Mouse (Mus musculus) gastrocnemius, adult 8-10 months (tissue): Measurements from ENCODE around the gene Fbxo28. TPM values are rescaled to one million over a fixed set of nuclear protein-coding genes. Genes with fewer than 3 reads are reported as not detected.

Experiments used
- DNase-seq, 2 experiments: peaks; one replicate each; pipeline ENCODE4 v3.0.0; 2022; ENCODE audit warnings: low spot score in 2 of 2
- total RNA-seq, 4 experiments: library from RNA; stranded (reverse); gene quantifications; 2 replicates each; pipeline ENCODE4 v1.2.4; 2022

Gene Fbxo28
- total RNA-seq = 10 to 100 TPM; 17.2 to 21.0 (median 19.1) TPM

GRCm38 (mm10) chr1:182340821-182341781 is at the start of gene Fbxo28:
Gene Fbxo28 (minus strand): TSS chr1:182341629.
- DNase-seq = peak; percentile 68 to 79

DNA sequence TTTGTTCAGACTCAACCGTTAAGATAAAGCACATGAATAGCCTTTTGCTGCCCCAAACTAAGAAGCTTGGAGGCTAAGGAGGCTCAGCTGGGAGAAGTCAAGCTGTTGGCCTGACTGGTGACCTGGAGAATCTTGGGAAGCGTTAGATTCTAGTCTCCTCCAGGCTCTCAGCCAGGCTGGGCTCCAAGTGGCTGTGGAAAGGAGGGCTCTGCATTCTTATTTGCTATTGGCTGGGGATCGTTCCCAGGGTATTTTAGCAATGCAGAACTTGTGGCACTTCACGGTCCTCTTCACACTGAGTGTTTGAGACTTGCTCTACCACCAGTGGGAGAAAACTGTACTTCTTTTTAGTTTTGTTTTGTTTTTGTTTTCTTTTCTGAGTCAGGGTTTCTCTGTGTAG is 47.3 kb upstream of the Fbxo28 start:
- no peak for DNase-seq

GRCm38 (mm10) chr1:182386449-182386848 is 45.0 kb upstream of the Fbxo28 start:
- peak in 1 of 2 experiments; percentile 13 for DNase-seq

- DNase-seq = peak; percentile 41 to 55
These were observed 41.7 kb upstream of the Fbxo28 start for GRCm38 (mm10) chr1:182383096-182383495.

DNA sequence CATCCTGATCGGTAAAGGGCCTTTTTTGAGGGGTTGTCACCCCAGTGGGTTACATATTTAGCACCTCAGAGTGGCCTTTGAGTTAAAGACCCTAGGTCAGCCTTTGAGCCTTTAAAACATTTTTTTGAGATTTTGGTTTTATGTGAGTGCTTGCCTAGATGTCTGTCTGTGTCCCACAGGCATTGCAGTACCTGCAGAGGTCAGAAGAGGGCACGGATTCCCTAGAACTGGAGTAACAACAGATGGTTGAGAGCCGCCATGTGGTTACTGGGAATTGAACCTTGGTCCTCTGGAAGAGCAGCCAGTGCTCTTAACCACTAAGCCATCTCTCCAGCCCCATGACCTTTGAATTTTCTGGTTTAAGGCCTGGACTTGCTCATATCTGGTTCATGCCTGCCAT is 39.9 kb upstream of the Fbxo28 start:
- DNase-seq = no peak

DNA sequence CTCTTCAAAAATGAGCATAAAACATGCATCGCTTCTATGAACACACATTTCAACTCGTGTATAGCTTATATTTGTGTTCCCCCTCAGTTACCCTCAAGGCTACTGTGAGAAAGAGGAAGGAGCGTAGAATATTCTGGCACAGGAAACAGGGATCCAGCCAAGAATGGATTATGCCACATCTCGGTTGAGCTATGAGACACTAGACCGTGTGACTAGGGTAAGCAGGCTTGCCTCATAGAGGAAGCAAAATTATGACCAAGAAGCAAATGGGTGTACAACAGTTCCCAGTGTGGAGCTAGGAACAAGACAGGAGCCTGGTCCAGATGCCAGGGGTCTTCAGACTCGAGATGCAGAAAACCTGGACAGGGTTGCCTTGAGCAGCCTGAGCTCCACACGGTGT is 39.3 kb upstream of the Fbxo28 start:
- no peak for DNase-seq

GRCm38 (mm10) chr1:182378876-182379275 is 37.4 kb upstream of the Fbxo28 start:
- DNase-seq = no peak

GRCm38 (mm10) chr1:182378205-182378835 is 36.9 kb upstream of the Fbxo28 start:
- no peak for DNase-seq

DNA sequence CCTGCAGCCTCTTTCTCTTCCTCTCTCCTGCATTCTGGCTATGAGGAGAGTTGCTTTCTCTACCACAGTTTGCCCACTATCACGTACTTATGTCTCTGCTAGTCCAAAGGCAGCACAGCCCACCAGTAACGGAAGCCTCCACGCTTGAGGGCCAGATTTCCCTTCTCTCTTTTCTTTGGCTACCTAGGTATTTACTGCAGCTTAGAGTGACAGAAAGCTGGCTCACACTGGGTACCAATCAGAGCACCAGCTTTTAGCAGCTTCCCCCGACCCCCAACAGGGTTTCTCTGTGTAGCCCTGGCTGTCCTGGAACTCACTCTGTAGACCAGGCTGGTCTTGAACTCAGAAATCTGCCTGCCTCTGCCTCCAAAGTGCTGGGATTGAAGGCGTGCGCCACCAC is 36.1 kb upstream of the Fbxo28 start:
- no peak for DNase-seq

DNA sequence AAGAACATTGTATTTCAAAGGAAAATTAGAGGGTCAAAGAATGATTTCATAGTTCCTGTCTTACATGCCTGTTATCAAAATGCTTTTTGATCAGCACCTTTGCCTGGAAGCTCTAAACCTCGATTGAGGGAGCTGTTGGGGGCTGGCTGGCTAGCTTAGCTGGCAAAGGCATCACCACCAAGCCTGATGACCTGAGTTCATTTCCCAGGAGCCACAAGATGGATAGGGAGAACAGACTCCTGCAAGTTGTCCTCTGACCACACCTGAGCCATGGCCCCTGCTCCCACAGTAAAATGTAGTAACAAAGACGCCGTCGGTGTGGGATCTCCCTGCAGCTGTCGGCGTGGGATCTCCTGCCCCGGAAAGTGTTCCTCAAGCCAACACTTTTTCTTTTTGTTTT is 35.4 kb upstream of the Fbxo28 start:
- DNase-seq = no peak

DNA sequence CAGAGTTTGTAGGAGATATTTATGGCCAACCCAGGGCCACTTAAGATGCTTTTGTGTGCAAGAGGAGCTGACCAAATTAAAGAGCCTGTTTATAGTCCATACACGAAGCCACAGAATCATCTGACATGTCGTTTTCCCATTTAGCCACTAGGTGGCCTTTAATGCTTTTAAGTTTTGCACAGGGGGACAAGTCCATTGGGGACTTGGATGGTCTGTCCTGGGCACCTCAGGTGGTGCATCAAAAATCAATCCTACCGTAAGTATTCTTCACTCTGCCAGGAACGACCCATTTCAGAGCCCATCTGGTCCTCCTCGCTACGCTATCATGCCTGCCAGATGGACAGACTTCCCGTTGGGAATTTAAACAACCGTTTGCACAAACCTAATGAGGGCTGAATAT is 34.8 kb upstream of the Fbxo28 start:
- no peak for DNase-seq

DNA sequence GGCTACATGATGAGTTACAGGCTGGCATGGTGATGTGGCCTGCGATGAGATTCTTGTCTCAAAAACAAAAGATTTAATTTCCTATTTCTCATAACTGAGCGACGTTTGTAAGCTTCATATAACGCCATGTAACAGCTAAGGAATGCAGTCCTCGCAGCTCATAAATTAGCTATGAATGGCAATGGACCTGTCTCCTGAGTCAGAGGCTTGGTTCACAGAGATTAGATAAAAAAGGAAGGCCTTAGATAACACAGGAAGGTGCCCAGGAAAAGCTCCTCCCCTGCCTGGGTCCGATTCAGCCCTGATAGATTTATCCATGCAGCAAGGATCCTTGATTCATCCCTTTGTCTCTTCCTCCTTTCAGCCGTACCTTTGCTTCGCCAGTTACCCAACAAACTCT is 30.5 kb upstream of the Fbxo28 start:
- DNase-seq = no peak

DNA sequence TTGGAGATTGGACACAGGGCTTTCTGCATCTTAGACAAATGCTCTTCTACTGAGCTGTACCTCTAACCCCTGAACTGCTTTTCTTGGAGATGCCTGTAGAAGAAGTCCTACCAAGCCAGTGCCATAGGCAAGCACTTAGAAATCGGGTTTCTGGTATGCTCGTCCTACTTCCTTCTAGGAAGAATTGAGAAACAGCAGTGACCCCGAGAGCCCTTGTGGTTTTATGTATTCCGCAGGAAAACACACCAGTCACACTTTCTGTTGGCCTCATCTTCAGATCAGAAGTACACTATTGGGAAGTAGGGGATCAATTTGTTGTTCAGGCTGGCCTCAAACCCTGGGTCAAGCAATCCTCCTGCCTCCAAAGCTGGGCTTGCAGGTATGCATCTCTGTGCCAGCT is 28.0 kb upstream of the Fbxo28 start:
- DNase-seq = no peak

GRCm38 (mm10) chr1:182368782-182369181 is 27.4 kb upstream of the Fbxo28 start:
- no peak for DNase-seq

- DNase-seq = no peak
These were observed 26.9 kb upstream of the Fbxo28 start for GRCm38 (mm10) chr1:182368309-182368708.

GRCm38 (mm10) chr1:182363683-182364404 is 22.4 kb upstream of the Fbxo28 start:
- no peak for DNase-seq

DNA sequence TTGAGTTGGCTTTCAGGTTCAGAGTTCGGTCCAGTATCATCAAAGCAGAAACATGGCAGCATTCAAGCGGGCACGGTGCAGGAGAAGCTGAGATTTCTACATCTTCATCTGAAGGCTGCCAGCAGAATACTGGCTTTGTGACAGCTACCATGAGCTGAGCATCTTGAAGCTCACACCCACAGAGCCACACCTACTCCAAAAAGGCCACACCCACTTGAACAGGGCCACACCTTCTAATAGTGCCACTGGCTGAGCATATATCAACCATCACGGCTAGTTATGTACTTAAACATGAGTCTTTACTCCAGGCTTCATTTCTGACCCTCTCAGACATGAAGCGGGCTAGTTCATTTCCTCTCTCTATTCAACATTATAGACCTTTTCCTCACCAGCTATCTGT is 21.3 kb upstream of the Fbxo28 start:
- DNase-seq = no peak

GRCm38 (mm10) chr1:182358133-182358532 is 16.7 kb upstream of the Fbxo28 start:
- DNase-seq = no peak

- DNase-seq = no peak
These were observed 13.2 kb upstream of the Fbxo28 start for GRCm38 (mm10) chr1:182354504-182355147.

DNA sequence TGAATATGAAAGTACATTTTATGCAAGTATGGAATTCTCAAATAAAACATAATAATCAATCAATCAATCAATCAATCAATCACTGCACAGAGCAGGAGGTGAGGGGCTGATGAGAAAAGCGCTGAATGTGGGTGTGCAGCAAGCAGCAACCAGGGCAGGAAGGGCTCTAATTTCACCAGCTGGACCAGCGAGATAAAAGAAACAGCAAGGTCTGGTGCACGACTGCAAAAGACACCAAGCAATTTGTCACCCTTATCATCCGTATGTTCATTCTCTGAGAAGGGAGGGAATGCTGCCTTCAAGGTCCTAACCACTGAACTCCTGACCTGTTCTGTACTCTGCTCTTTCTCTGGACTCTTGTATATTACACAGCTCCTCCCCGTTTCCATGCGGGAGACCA is 8.1 kb upstream of the Fbxo28 start:
- no peak for DNase-seq

GRCm38 (mm10) chr1:182346491-182346890 is 5.1 kb upstream of the Fbxo28 start:
- no peak for DNase-seq

- no peak for DNase-seq
These were observed 4.4 kb upstream of the Fbxo28 start for GRCm38 (mm10) chr1:182345857-182346256.
